Mouse (Mus musculus) heart, embryonic 12.5 days (tissue): ENCODE measurements around the gene Rngtt. TPM values are rescaled to one million over a fixed set of nuclear protein-coding genes. Genes with fewer than 3 reads are reported as not detected.

Experiments used
- ATAC-seq: fragments of 200-750 bp; cut with Nextera tagmentation; 2 replicates; pipeline ENCODE4 v1.8.0; 2017; ENCODE audit warnings: moderate TSS enrichment, moderate library complexity; ENCODE audit not compliant: insufficient number of reproducible peaks, low FRiP score
- H3K27ac ChIP-seq: fragments of 300-500 bp; sonication (generic); 2 replicates; pipeline ENCODE4 v1.5.1; 2016; ENCODE audit warnings: mild to moderate bottlenecking, moderate library complexity; ENCODE audit not compliant: poor library complexity, severe bottlenecking
- H3K27me3 ChIP-seq: fragments of 300-500 bp; sonication (generic); replicated peaks from 2 replicates; pipeline ENCODE4 v1.6.1; 2016; ENCODE audit warnings: mild to moderate bottlenecking, moderate library complexity
- H3K36me3 ChIP-seq: fragments of 300-500 bp; sonication (generic); 2 replicates; pipeline ENCODE4 v1.6.1; 2016; ENCODE audit warnings: mild to moderate bottlenecking, moderate library complexity
- H3K4me1 ChIP-seq: fragments of 300-500 bp; sonication (generic); replicated peaks from 2 replicates; pipeline ENCODE4 v1.6.1; 2016; ENCODE audit warnings: mild to moderate bottlenecking
- H3K4me2 ChIP-seq: fragments of 300-500 bp; sonication (generic); 2 replicates; pipeline ENCODE4 v1.6.1; 2016; ENCODE audit warnings: mild to moderate bottlenecking, moderate library complexity
- H3K4me3 ChIP-seq: fragments of 300-500 bp; sonication (generic); 2 replicates; pipeline ENCODE4 v1.5.1; 2016; ENCODE audit warnings: mild to moderate bottlenecking
- H3K9ac ChIP-seq: fragments of 300-500 bp; sonication (generic); 2 replicates; pipeline ENCODE4 v1.6.1; 2016; ENCODE audit warnings: mild to moderate bottlenecking, moderate library complexity
- H3K9me3 ChIP-seq: fragments of 300-500 bp; sonication (generic); replicated peaks from 2 replicates; pipeline ENCODE4 v1.6.1; 2016; ENCODE audit warnings: mild to moderate bottlenecking, moderate library complexity
- WGBS: fragments of 180-500 bp; shearing (Covaris S2); methylation state at CpG from one replicate; pipeline ENCODE4 v1.1.7; 2016; 5-methylcytosine and 5-hydroxymethylcytosine counted together
- polyA plus RNA-seq: library from polyadenylated mRNA; unstranded; fragments of >200 nt; fragmentation: Nextera tagmentation; extraction: Ambion mirVana; gene quantifications from 2 replicates; pipeline ENCODE4 v1.2.1, GENCODE M21; 2016

The Rngtt gene
- polyA plus RNA-seq, result 21.7 and 22.2 TPM in 2 replicates

DNA sequence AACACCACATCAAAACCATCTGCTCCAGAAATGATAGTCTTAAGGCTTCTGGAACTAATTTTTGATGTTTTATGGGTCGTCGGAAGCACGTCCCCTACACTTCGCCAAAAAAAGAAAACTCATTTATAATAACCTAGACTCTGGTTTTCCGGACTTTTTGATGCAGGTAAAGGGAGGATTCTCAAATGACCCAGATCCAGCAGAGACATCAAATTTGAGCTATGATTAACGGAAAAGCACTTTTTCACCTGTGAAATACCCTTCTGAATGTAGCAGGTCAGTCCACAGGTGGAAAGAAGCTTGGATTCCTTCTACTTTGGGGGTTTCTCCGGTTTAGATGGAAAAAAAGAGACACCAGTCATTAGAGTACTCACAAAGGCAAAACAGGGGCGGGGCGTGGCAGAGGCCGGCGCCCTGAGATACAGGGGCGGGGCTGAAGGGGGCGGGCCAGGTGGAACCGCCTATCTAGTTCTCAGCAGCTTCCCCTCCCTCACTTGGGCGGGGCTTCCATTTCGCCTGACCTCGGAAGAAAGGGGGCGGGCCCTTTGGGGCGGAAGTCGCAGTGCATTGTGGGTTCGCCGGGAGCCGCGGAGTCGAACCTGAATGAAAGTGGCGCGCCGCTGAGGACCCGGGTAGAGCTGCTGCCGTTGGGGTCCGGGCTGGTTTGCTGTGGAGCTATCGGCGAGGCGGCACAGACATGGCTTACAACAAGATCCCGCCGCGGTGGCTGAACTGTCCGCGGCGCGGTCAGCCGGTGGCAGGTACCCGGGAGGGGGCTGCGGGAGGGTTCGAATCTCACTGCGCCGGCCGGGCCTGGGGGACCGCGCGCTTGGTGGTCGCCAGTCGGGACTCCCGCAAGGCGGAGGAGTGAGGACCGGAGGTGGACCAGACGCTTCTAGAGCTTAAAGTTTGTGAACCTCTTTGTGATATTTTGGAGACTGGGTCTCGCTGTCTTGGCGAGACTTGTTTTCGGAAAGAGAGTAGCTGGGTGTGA, at the start of gene Rngtt:
Rngtt (plus strand) TSS at position 548 of the 994 bp plus-strand sequence.
- no peaks in the 10 kb centered on the region for H3K9me3 ChIP-seq
- H3K27ac ChIP-seq, result peak within 1 kb of the TSS; percentile 55; the same call in 1 of the 2 replicates
- peak within 1 kb of the TSS; percentile 91 for H3K4me3 ChIP-seq
- H3K4me2 ChIP-seq, result peak within 1 kb of the TSS; percentile 75
- no peaks in the 10 kb centered on the region for H3K36me3 ChIP-seq
- 4% methylated on average over 60 of the region's 60 CpGs for WGBS
- no peaks in the 10 kb centered on the region for H3K27me3 ChIP-seq
- peak within 1 kb of the TSS; percentile 89 for H3K9ac ChIP-seq
- peaks cover 5% of the 10 kb centered on the region; the same call in 1 of the 2 replicates for H3K4me1 ChIP-seq
- ATAC-seq, result peak; percentile 98

DNA sequence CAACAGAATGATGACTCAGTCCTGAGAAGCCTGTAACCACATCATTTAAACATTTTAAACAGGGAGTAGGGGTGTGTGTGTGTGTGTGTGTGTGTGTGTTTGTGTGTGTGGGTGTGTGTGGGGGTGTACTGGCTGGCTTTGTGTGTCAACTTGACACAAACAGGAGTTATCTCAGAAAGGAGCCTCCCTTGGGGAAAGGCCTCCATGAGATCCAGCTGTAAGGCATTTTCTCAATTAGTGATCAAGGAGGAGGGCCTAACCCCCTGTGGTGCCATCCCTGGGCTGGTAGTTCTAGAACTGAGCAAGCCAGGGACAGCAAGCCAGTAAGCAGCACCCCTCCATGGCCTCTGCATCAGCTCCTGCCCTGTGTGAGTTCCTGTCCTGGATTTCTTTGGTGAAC, 49.8 kb upstream of the Rngtt start:
- no peaks in the 10 kb centered on the region for H3K9me3 ChIP-seq
- no peaks in the 10 kb centered on the region for H3K36me3 ChIP-seq
- H3K4me1 ChIP-seq, result peaks cover 15% of the 10 kb centered on the region
- H3K27ac ChIP-seq, result no peak overlapping the region
- no peak overlapping the region for H3K4me3 ChIP-seq
- H3K27me3 ChIP-seq, result no peaks in the 10 kb centered on the region
- no peak overlapping the region for H3K4me2 ChIP-seq
- H3K9ac ChIP-seq, result no peak overlapping the region
- ATAC-seq, result no peak

DNA sequence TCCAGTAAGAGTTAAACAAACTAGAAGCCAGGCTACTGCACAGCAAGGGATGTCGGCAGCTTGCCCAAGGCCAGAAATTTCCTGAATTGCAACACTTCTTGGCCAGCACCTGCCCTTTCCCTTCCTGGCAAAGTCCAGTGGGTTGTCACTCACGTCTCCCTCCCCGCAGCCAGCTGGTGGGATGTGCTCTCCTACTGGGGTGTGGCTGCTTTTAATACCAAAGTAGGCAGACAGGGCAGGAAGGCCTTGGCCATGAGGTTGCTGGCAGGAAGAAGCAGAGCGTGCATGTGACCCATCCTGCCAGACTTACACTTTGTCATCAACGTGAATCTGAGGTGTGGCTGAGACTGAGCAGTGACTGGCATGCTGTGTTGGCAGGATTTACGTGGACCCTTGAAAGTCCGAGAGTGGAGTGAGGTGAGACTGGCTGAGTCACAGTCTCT, 48.8 kb upstream of the Rngtt start:
- peak; percentile 84 for ATAC-seq
- Histone ChIP-seq H3K9me3 (no peaks in the 10 kb centered on the region), H3K4me3 (no peak overlapping the region), H3K4me1 (peaks cover 15% of the 10 kb centered on the region), H3K4me2 (peak overlapping the region; percentile 31), H3K36me3 (no peaks in the 10 kb centered on the region), H3K9ac (no peak overlapping the region), H3K27ac (peak overlapping the region; percentile 81), H3K27me3 (no peaks in the 10 kb centered on the region)
- 16% methylated on average over 7 of the region's 7 CpGs for WGBS

DNA sequence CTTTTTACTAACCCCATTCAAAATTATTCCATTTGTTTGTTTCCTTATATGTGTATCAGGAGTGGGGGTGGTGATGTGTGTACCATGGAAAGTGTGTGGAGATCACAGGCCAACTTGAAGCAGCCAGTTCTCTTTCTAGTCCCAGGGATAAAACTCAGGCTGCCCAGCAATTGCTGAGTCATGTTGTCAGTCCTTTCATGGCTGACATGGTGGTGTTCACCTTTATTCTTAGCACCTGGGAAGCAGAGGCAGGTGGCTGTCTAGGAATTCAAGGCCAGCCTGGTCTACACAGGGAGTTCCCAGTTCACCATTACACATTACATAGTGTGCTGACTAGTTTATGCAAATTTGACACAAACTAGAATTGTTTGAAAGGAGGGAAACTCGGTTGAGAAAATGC, 47.2 kb upstream of the Rngtt start:
- Histone ChIP-seq H3K9me3 (no peaks in the 10 kb centered on the region), H3K4me2 (no peak overlapping the region), H3K27ac (no peak overlapping the region), H3K27me3 (no peaks in the 10 kb centered on the region), H3K9ac (no peak overlapping the region), H3K36me3 (no peaks in the 10 kb centered on the region), H3K4me1 (peaks cover 15% of the 10 kb centered on the region), H3K4me3 (no peak overlapping the region)
- ATAC-seq, result no peak
- WGBS, result 83% methylated on average over 1 of the region's 1 CpGs

DNA sequence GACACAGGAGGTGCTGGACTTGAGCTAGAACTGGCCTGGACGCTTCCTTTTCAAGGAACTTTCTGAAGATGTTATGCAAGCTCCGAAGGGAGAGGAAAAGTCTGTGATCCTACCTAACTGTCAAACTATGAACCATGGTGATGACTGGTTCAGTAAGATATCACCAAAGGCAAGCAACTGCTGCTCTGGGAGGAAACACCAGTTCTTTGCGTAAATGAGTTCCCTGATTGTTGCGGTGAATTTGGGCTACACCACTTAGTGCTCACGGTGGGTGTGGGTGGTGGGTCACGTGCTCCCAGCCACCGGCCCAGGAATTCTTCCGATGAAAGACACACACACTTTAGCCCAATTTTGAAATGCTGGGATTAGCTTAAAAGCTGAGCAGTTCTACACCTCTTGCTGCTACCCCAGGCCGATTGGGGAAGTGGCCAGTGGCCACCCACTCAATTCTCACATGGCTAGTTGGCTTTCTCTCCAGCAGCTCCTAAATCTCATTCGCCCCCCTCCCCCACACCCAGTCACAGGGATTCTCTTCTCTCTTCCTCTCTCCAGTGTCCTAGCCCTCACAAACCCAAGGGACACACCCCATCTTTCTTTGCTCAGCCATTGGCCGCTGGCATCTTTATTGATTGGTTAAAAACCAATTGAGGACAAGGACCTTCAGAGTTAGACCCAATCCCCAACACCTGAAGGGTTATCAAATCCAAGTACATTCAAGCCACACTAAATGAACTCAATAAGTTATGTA, 45.0 kb upstream of the Rngtt start:
- WGBS, result 72% methylated on average over 11 of the region's 11 CpGs
- no peak overlapping the region for H3K9ac ChIP-seq
- no peaks in the 10 kb centered on the region for H3K9me3 ChIP-seq
- no peak overlapping the region for H3K4me3 ChIP-seq
- H3K36me3 ChIP-seq, result no peaks in the 10 kb centered on the region
- no peak for ATAC-seq
- peaks cover 15% of the 10 kb centered on the region for H3K4me1 ChIP-seq
- no peak overlapping the region for H3K4me2 ChIP-seq
- no peaks in the 10 kb centered on the region for H3K27me3 ChIP-seq
- no peak overlapping the region for H3K27ac ChIP-seq

DNA sequence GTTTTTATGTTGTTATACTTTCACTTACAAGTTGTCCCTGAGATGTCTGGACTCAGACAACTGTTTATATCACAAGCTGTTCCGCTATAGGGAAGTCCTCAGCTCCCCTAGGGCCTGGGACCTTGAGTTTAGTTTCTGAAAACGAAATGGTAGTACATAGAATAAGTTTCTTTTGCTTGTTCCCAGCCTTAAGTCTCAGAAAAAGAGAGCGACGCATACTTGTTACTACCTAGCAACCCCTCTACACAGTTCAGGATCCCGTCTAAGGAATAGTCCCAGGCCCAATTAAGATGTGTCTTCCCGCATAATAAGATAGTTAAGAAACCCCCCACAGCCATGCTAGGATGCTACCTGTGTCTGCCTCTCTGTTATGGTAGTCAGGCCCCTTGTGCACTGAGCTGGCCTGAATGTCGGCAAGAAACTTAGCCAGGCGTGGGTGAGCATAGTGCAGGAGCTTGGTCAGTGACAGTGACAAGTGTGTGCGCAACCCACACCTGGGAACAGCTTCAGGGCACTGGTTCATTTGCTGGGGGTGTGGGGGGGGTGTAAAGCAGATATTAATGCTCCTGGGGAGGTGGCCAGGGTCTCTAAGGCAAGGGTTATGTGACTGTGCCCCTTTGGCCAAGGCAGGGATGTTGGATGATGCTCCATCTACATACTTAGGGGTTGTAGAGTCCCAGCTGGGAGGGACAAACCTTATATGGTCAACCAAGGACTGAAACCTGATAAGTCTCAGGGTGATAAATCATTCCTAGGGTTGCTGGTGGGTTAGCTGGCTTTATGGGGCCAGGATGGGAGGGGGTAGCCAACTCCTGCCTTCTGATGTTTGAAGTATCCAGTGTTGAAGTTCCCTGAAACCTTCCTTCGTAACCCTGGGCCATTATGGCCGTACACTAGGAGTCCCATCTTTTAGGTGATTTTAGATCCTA, 39.5 kb upstream of the Rngtt start:
- Histone ChIP-seq H3K4me2 (no peak overlapping the region), H3K4me1 (no peaks in the 10 kb centered on the region), H3K27ac (no peak overlapping the region), H3K27me3 (no peaks in the 10 kb centered on the region), H3K9ac (no peak overlapping the region), H3K9me3 (no peaks in the 10 kb centered on the region), H3K36me3 (no peaks in the 10 kb centered on the region), H3K4me3 (no peak overlapping the region)
- no peak for ATAC-seq
- 78% methylated on average over 11 of the region's 11 CpGs for WGBS

DNA sequence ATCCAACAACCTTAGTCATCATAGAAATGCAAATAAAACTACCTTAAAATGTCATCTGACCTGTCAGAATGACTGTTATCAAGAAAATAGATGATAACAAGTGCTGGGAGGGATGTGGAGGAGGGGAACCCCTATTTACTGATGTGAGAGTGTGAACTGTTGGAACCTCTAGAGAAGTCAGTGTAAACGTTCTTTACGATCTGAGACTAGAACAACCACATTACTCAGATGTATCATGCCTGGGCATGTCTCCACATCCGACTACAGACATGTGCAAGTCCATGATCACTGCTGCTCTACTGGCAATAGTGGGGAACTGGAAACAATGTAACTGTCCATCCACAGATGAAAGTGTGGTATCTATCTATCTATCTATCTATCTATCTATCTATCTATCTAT, 36.7 kb upstream of the Rngtt start:
- no peak for ATAC-seq
- H3K9me3 ChIP-seq, result no peaks in the 10 kb centered on the region
- 67% methylated on average over 3 of the region's 3 CpGs for WGBS

DNA sequence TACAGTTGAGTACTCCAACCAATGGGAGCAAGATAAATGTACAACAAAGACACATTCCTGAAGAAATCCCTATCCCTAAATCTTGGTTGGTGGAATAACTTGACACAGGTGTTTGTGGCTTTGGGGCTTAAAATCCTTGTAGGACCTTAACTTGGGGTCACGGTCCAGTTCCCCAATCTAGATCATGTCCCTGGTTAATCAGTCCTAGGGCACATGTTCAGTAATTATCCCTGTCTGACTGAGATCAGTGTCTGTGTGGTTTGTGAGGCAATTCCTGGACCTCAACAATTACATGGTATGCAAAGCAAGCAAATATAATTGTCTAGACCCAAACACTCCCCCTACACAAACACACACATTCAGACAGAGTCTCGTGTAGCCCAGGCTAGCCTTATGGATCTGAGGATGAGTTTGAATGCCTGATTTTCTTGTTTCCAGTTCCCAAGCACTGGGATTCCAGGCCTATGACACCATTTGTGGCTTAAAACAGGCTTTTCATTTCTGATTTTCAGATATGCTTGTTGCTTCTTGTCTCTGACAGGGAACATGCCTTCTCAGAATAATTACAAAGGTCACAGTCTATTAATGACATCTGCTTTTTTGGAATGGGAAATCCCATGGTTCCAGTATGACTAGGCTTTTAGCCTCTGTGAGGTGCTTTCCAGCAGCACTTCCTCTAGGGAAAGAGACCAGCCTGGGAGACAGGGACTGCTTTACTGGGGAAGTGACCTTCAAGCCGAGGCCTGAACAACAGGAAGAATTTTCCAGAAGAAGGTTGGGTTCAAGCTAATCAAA, 28.0 kb upstream of the Rngtt start:
- Histone ChIP-seq H3K36me3 (no peaks in the 10 kb centered on the region), H3K4me2 (no peak overlapping the region), H3K9me3 (no peaks in the 10 kb centered on the region), H3K27me3 (no peaks in the 10 kb centered on the region), H3K4me1 (peaks cover 3% of the 10 kb centered on the region; the same call in 1 of the 2 replicates), H3K27ac (no peak overlapping the region), H3K4me3 (no peak overlapping the region), H3K9ac (no peak overlapping the region)
- ATAC-seq, result no peak
- WGBS, result 64% methylated on average over 3 of the region's 3 CpGs

More for the DNA sequence above, 36.7 kb upstream of the Rngtt start:
- no peak overlapping the region for H3K4me3 ChIP-seq
- H3K27ac ChIP-seq, result no peak overlapping the region
- no peaks in the 10 kb centered on the region for H3K36me3 ChIP-seq
- no peak overlapping the region for H3K9ac ChIP-seq
- H3K27me3 ChIP-seq, result no peaks in the 10 kb centered on the region
- H3K4me2 ChIP-seq, result no peak overlapping the region
- no peaks in the 10 kb centered on the region for H3K4me1 ChIP-seq

DNA sequence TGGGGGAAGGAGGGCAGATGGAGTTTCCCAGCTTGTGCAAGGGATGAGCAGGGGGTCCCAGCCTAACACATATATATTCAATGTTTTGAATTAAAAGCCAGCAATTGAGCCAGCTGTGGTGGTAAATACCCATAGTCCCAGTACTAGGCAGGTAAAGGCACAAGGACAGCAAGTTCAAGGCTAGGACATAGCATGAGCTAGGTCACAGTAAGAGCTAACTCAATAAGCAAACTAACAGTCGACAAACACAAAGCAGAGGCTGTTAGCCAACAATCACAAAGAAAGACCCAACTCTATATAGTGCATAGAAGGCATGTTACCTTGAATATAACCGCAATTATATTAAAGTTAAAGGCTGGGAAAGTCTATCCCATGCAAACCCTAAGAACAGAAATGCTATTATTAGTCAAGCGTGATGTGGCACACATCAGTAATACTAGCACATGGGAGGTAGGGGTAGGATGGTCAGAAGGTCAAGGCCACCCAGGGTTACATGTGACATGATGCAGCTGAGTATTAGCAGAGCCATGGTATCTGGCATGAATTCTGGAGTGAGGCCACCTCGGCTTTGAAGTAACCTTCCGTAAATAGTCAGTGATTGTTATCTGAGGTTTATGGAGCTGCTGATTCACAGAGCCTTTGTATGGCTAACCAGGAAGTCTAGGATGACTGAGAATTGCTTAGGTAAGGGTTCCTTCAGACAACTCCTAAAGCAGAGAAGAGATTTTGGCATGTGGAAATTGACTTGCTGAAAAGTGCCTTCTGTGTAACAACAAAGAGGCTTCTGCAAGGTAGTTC, 25.8 kb upstream of the Rngtt start:
- Histone ChIP-seq H3K4me2 (no peak overlapping the region), H3K36me3 (no peaks in the 10 kb centered on the region), H3K27me3 (no peaks in the 10 kb centered on the region), H3K27ac (no peak overlapping the region), H3K9me3 (no peaks in the 10 kb centered on the region), H3K4me3 (no peak overlapping the region), H3K4me1 (peaks cover 3% of the 10 kb centered on the region; the same call in 1 of the 2 replicates), H3K9ac (no peak overlapping the region)
- 60% methylated on average over 5 of the region's 5 CpGs for WGBS
- ATAC-seq, result no peak
